Mouse (Mus musculus) heart, postnatal 0 days (tissue): ENCODE data around the gene Kcne3. TPM values are rescaled to one million over a fixed set of nuclear protein-coding genes. Genes with fewer than 3 reads are reported as not detected.

Source experiments
- ATAC-seq: fragments of 200-750 bp; cut with Nextera tagmentation; 2 replicates; pipeline ENCODE4 v1.8.0; 2017; ENCODE audit warnings: low read depth, moderate number of reproducible peaks, moderate library complexity; ENCODE audit not compliant: insufficient read depth
- DNase-seq: peaks from one replicate; pipeline ENCODE4 v3.0.0-alpha.2; 2016; ENCODE audit warnings: low spot score
- H3K27ac ChIP-seq: fragments of 300-500 bp; sonication (generic); 2 replicates; pipeline ENCODE4 v1.5.1; 2014; ENCODE audit warnings: low read depth, mild to moderate bottlenecking
- H3K27me3 ChIP-seq: fragments of 300-500 bp; sonication (generic); 2 replicates; pipeline ENCODE4 v1.6.1; 2014; ENCODE audit warnings: low read length, mixed read lengths; ENCODE audit not compliant: control insufficient read depth, insufficient read depth
- H3K36me3 ChIP-seq: fragments of 300-500 bp; sonication (generic); replicated peaks from 2 replicates; pipeline ENCODE4 v1.6.1; 2014; ENCODE audit warnings: low read length, mixed read lengths; ENCODE audit not compliant: control insufficient read depth, insufficient read depth
- H3K4me1 ChIP-seq: fragments of 300-500 bp; sonication (generic); 2 replicates; pipeline ENCODE4 v1.6.1; 2014; ENCODE audit warnings: antibody characterized with exemption; ENCODE audit not compliant: control insufficient read depth, insufficient read depth
- H3K4me2 ChIP-seq: fragments of 300-500 bp; sonication (generic); 2 replicates; pipeline ENCODE4 v1.6.1; 2014; ENCODE audit warnings: low read depth, mild to moderate bottlenecking, low read length, moderate library complexity
- H3K4me3 ChIP-seq: fragments of 300-500 bp; sonication (generic); 2 replicates; pipeline ENCODE4 v1.5.1; 2014; ENCODE audit warnings: low read depth, low read length
- H3K9ac ChIP-seq: fragments of 300-500 bp; sonication (generic); replicated peaks from 2 replicates; pipeline ENCODE4 v1.6.1; 2014; ENCODE audit warnings: low read depth, low read length, mixed read lengths
- H3K9me3 ChIP-seq: fragments of 300-500 bp; sonication (generic); replicated peaks from 2 replicates; pipeline ENCODE4 v1.6.1; 2016; ENCODE audit warnings: low read length; ENCODE audit not compliant: control insufficient read depth
- CTCF ChIP-seq: IDR thresholded peaks from 2 replicates; pipeline ENCODE4 v1.5.1; 2016; ENCODE audit warnings: antibody characterized with exemption, control low read depth, low read depth
- EP300 ChIP-seq: IDR thresholded peaks from 2 replicates; pipeline ENCODE4 v1.6.1; 2016; ENCODE audit warnings: antibody characterized with exemption, low read depth
- WGBS: fragments of 180-500 bp; shearing (Covaris S2); extraction: QIAGEN DNeasy Blood & Tissue Kit; methylation state at CpG from one replicate; pipeline ENCODE4 v1.1.7; 2014; 5-methylcytosine and 5-hydroxymethylcytosine counted together
- polyA plus RNA-seq: library from polyadenylated mRNA; unstranded; fragments of >200 nt; fragmentation: Nextera tagmentation; extraction: Ambion mirVana; gene quantifications from 2 replicates; pipeline ENCODE4 v1.2.1, GENCODE M21; 2015
- total RNA-seq: library from RNA; depleted of rRNA; stranded (reverse); fragments of >200 nt; gene quantifications from 2 replicates; pipeline ENCODE4 v1.2.3, GENCODE M21; 2014; ENCODE audit warnings: low replicate concordance

Gene Kcne3
- total and polyA plus RNA-seq, 2 experiments from 2014 or later: 0.99 to 3.3 TPM

GRCm38 (mm10) chr7:100137038-100137437 lies 39.3 kb upstream of the Kcne3 start:
- no peak for TF ChIP-seq CTCF
- TF ChIP-seq EP300: no peak
- Histone ChIP-seq H3K4me3 (no peak overlapping the region), H3K4me2 (no peak overlapping the region), H3K9ac (no peak overlapping the region), H3K9me3 (no peaks in the 10 kb centered on the region), H3K27ac (no peak overlapping the region), H3K36me3 (no peaks in the 10 kb centered on the region), H3K27me3 (no peaks in the 10 kb centered on the region), H3K4me1 (no peaks in the 10 kb centered on the region)
- 46% methylated on average over 9 of the region's 9 CpGs for WGBS
- no peak for ATAC-seq
- no peak for DNase-seq

DNA sequence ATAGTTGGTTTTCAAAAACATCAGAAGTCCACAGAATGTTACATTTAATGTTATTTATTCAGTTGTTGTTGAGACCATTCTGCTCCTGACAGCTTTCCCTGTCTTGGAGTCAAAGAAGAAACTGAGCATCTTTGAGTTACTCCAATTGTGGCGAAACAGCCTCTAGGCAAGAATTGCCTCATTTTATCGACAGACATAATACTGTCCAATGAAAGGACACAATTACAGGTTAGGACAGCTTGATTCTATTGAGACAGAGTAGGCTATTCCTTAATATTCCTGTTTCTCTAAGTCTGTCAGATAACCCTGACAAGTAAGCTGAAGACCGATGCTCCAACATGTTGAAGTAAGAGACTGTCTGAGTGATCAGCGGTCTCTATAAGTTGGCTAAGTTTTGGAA lies 38.2 kb upstream of the Kcne3 start:
- no peaks in the 10 kb centered on the region for H3K36me3 ChIP-seq
- no peak overlapping the region for H3K27ac ChIP-seq
- H3K4me1 ChIP-seq: no peaks in the 10 kb centered on the region
- no peak for TF ChIP-seq EP300
- no peak for TF ChIP-seq CTCF
- H3K27me3 ChIP-seq: no peaks in the 10 kb centered on the region
- H3K9ac ChIP-seq: no peak overlapping the region
- DNase-seq (no peak), ATAC-seq (no peak)
- no peaks in the 10 kb centered on the region for H3K9me3 ChIP-seq
- no peak overlapping the region for H3K4me3 ChIP-seq
- 91% methylated on average over 4 of the region's 4 CpGs for WGBS
- H3K4me2 ChIP-seq: no peak overlapping the region

- Histone ChIP-seq H3K27ac (no peak overlapping the region), H3K9me3 (no peaks in the 10 kb centered on the region), H3K4me3 (no peak overlapping the region), H3K4me1 (no peaks in the 10 kb centered on the region), H3K27me3 (no peaks in the 10 kb centered on the region), H3K4me2 (no peak overlapping the region), H3K9ac (no peak overlapping the region), H3K36me3 (no peaks in the 10 kb centered on the region)
- WGBS: 36% methylated on average over 1 of the region's 1 CpGs
- no peak for TF ChIP-seq CTCF
- TF ChIP-seq EP300: no peak
- DNase-seq (no peak), ATAC-seq (no peak)
Observed at GRCm38 (mm10) chr7:100140591-100140990, 35.7 kb upstream of the Kcne3 start.

DNA sequence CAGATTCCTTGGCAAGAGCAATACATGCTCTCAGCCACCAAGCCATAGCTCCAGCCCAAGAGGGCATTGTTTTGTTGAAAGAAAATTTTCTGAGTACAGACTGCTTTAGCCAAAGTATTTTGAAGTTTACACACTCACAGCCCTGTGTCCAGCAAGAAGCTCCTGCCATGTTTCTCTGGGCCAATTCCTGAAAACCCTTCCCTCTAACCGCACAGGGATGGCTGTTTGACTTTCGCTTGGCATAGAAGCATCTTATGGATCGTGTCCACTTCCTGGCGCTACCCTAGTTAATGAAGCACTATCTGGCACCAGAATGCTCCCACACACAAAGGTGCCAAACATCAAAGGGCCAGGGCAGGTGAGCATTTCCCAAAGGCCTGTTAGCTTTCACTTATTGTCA lies 27.7 kb upstream of the Kcne3 start:
- no peak overlapping the region for H3K4me2 ChIP-seq
- no peak overlapping the region for H3K4me3 ChIP-seq
- 89% methylated on average over 4 of the region's 4 CpGs for WGBS
- no peak overlapping the region for H3K27ac ChIP-seq
- no peaks in the 10 kb centered on the region for H3K9me3 ChIP-seq
- ATAC-seq (no peak), DNase-seq (no peak)
- no peak overlapping the region for H3K9ac ChIP-seq
- TF ChIP-seq CTCF: no peak
- no peak for TF ChIP-seq EP300
- no peaks in the 10 kb centered on the region for H3K4me1 ChIP-seq
- no peaks in the 10 kb centered on the region for H3K36me3 ChIP-seq
- H3K27me3 ChIP-seq: no peaks in the 10 kb centered on the region

GRCm38 (mm10) chr7:100150086-100150485 lies 26.2 kb upstream of the Kcne3 start:
- H3K9me3 ChIP-seq: no peaks in the 10 kb centered on the region
- 54% methylated on average over 10 of the region's 10 CpGs for WGBS
- ATAC-seq: no peak

GRCm38 (mm10) chr7:100150626-100151025 lies 25.7 kb upstream of the Kcne3 start:
- ATAC-seq: no peak
- Histone ChIP-seq H3K4me2 (no peak overlapping the region), H3K4me3 (no peak overlapping the region), H3K4me1 (no peaks in the 10 kb centered on the region), H3K27me3 (no peaks in the 10 kb centered on the region), H3K27ac (no peak overlapping the region), H3K9ac (no peak overlapping the region), H3K36me3 (no peaks in the 10 kb centered on the region), H3K9me3 (no peaks in the 10 kb centered on the region)
- 69% methylated on average over 11 of the region's 11 CpGs for WGBS
- no peak for TF ChIP-seq CTCF
- no peak for TF ChIP-seq EP300
- no peak for DNase-seq

More at GRCm38 (mm10) chr7:100150086-100150485, 26.2 kb upstream of the Kcne3 start:
- H3K27me3 ChIP-seq: no peaks in the 10 kb centered on the region
- H3K9ac ChIP-seq: no peak overlapping the region
- H3K27ac ChIP-seq: no peak overlapping the region
- TF ChIP-seq EP300: no peak
- TF ChIP-seq CTCF: no peak
- H3K4me3 ChIP-seq: no peak overlapping the region
- no peaks in the 10 kb centered on the region for H3K4me1 ChIP-seq
- no peak for DNase-seq
- H3K36me3 ChIP-seq: no peaks in the 10 kb centered on the region
- H3K4me2 ChIP-seq: no peak overlapping the region
